ENCODE assay signal across 7 mouse cellular contexts in the genomic region with DNA sequence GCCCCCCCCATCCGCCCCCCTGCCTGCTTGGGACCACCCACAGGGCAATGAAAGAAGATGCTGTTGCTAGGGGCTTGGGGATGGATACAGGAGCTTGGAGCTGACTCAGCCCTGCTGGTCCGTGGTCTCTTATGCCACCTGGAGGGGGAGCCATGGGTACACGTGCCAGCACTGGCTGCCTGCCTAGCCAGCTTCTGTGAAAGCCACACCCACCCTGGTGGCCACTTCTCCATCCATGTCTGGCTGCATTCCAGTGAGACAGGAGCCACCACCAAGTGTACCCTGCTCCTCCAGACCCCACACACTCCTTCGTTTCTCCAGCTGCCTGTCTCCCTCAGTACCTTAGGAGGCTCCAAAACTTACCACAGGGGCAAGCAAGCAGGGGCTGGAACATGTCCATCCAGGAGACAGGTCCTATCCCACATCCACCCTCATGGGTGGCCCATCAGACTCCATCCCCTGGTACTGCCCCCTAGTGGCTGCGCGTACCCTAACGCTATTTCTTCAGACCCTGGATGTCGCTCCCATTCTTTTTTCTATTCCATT. TPM values are rescaled to one million over a fixed set of nuclear protein-coding genes. Genes with fewer than 3 reads are reported as not detected.
DNase-seq lines count a peak whose midpoint lies in the region; ATAC-seq lines count a peak whose summit lies in the region.

No protein-coding gene starts in this region.

- no peaks in the 10 kb centered on the region for H3K36me3 ChIP-seq in hindbrain, embryonic 16.5 days (ENCODE audit: control insufficient read depth, insufficient read depth, low read length)
- H3K36me3 ChIP-seq in midbrain, embryonic 10.5 days = peaks cover 90% of the 10 kb centered on the region

- H3K4me2 ChIP-seq in hindbrain, embryonic 16.5 days (ENCODE audit: low read length) = peak overlapping the region; percentile 15

- no peak overlapping the region for H3K4me3 ChIP-seq in hindbrain, embryonic 16.5 days (ENCODE audit: low read length)
- peak overlapping the region; percentile 16; the same call in 1 of the 2 replicates for H3K4me3 ChIP-seq in midbrain, embryonic 10.5 days

- 0 out of 2 replicates have a peak, but pooled peaks cover 4% of the 10 kb centered on the region for H3K27me3 ChIP-seq in hindbrain, embryonic 16.5 days (replicated peaks; ENCODE audit: control insufficient read depth, insufficient read depth, low read length)
- H3K27me3 ChIP-seq in midbrain, embryonic 10.5 days (ENCODE audit: low read depth, poor library complexity, severe bottlenecking) = no peaks in the 10 kb centered on the region

- H3K9ac ChIP-seq in hindbrain, embryonic 16.5 days (ENCODE audit: low read depth, low read length) = no peak overlapping the region; the same call in 1 of the 2 replicates

- WGBS in hindbrain, embryonic 16.5 days = 29% methylated on average over 8 of the region's 8 CpGs
- 36% methylated on average over 8 of the region's 8 CpGs for WGBS in midbrain, embryonic 10.5 days

- peak overlapping the region; percentile 80 for H3K27ac ChIP-seq in hindbrain, embryonic 16.5 days (ENCODE audit: low read depth, low read length)
- peak overlapping the region; percentile 75 for H3K27ac ChIP-seq in midbrain, embryonic 10.5 days (replicated peaks)

- peak; percentile 30 for DNase-seq in T-cell, adult 2 months (ENCODE audit: low spot score)
- peak; percentile 78 for DNase-seq in cerebellum, adult 8-10 months
- DNase-seq in frontal cortex, postnatal 14 days (ENCODE audit: low spot score in 2 of 2) = peak; percentile 60 to 70
- DNase-seq in left cerebral cortex, postnatal 4 days = peak; percentile 98
- DNase-seq in midbrain, embryonic 10.5 days (ENCODE audit: low spot score) = peak; percentile 73
- peak; percentile 48 for DNase-seq in spleen, adult 12 weeks (ENCODE audit: low spot score)

- peak; percentile 60 for ATAC-seq in hindbrain, embryonic 16.5 days

- peaks cover 66% of the 10 kb centered on the region for H3K4me1 ChIP-seq in hindbrain, embryonic 16.5 days (ENCODE audit: control insufficient read depth, insufficient read depth, low read depth, low read length)
- H3K4me1 ChIP-seq in midbrain, embryonic 10.5 days = peaks cover 94% of the 10 kb centered on the region

- intact Hi-C loops in left cerebral cortex, postnatal 4 days (cut with DNase I) = no loop called here

- H3K9me3 ChIP-seq in hindbrain, embryonic 16.5 days (ENCODE audit: control insufficient read depth, low read length) = no peaks in the 10 kb centered on the region
- no peaks in the 10 kb centered on the region for H3K9me3 ChIP-seq in midbrain, embryonic 10.5 days (replicated peaks)

RNA-seq across cellular contexts. Expression of a gene that starts 29.7 kb away (rescaled TPM):
- 7.8 and 9.7 TPM in 2 replicates for polyA plus RNA-seq in hindbrain, embryonic 16.5 days (2015; fragmentation: Nextera tagmentation; extraction: Ambion mirVana)
- 10 to 100 TPM; 36.5 to 39.5 TPM for total RNA-seq in left cerebral cortex, postnatal 4 days (2021)
- 14.3 and 16.6 TPM in 2 replicates for polyA plus RNA-seq in midbrain, embryonic 10.5 days (2016; fragmentation: Nextera tagmentation; extraction: Ambion mirVana)

Comparison
In these comparisons a context has a peak if more than half of its experiments do, and no peak if none do; other contexts are left out.
1. DNase-seq: peak in every context shown above with its lines; median percentile 98 in left cerebral cortex, postnatal 4 days; 78 in cerebellum, adult 8-10 months; 73 in midbrain, embryonic 10.5 days; 65 in frontal cortex, postnatal 14 days; 48 in spleen, adult 12 weeks; 30 in T-cell, adult 2 months.